ENCODE assay signal across 16 mouse cellular contexts in genomic region chr1:132145973-132146685, GRCm38 (mm10). TPM values are rescaled to one million over a fixed set of nuclear protein-coding genes. Genes with fewer than 3 reads are reported as not detected.
DNase-seq lines count a peak whose midpoint lies in the region; ATAC-seq and TF ChIP-seq lines count a peak whose summit lies in the region.
"Had no signal": no experiment of that assay in that cellular context is flagged by ENCODE, and none has a peak within 500 bp of the region (broad histone marks: within the 10 kb centered on the region; RNA-seq: fewer than 3 reads in every experiment).

No protein-coding gene starts in this region.

- no peak overlapping the region for H3K27ac ChIP-seq in kidney, embryonic 16.5 days (ENCODE audit: low read length)
- H3K27ac ChIP-seq in hindbrain, embryonic 12.5 days = no peak overlapping the region
- no peak overlapping the region for H3K27ac ChIP-seq in hindbrain, embryonic 13.5 days
- H3K27ac ChIP-seq: forebrain, embryonic 13.5 days; heart, embryonic 10.5 days; intestine, embryonic 15.5 days; neural tube, embryonic 12.5 days had no signal

- no peaks in the 10 kb centered on the region for H3K36me3 ChIP-seq in kidney, embryonic 16.5 days (ENCODE audit: insufficient read depth, low read length)
- H3K36me3 ChIP-seq in C2C12 (ENCODE audit: control insufficient read depth, insufficient read depth) = no peaks in the 10 kb centered on the region
- no peaks in the 10 kb centered on the region for H3K36me3 ChIP-seq in hindbrain, embryonic 12.5 days
- H3K36me3 ChIP-seq in hindbrain, embryonic 13.5 days = no peaks in the 10 kb centered on the region
- H3K36me3 ChIP-seq: heart, embryonic 10.5 days; intestine, embryonic 15.5 days; neural tube, embryonic 12.5 days had no signal

- TF ChIP-seq CTCF in C2C12 (IDR thresholded peaks at IDR 0.05; ENCODE audit: control insufficient read depth, insufficient read depth, insufficient read length) = no peak

- DNase-seq in kidney, adult 18-20 months = peak; percentile 60
- peak; percentile 99 for DNase-seq in gonadal fat pad, adult 2 months (ENCODE audit: low read depth)
- peak; percentile 69 for DNase-seq in lung, postnatal 10 days
- no peak for DNase-seq in embryo, embryonic 10 days (ENCODE audit: low spot score)
- DNase-seq: cerebellum, postnatal 36 days; gastrocnemius, postnatal 14 days had no signal

- no peak for ATAC-seq in kidney, embryonic 16.5 days (ENCODE audit: low FRiP score, low TSS enrichment)
- ATAC-seq in hindbrain, embryonic 12.5 days (ENCODE audit: low FRiP score) = no peak
- no peak for ATAC-seq in hindbrain, embryonic 13.5 days (ENCODE audit: low FRiP score)
- ATAC-seq: activated CD4-positive, CD25-positive, alpha-beta regulatory T cell, adult 4 months; forebrain, embryonic 13.5 days; intestine, embryonic 15.5 days had no signal

- H3ac ChIP-seq in C2C12 (ENCODE audit: control insufficient read depth, insufficient read length, low read depth) = no peak overlapping the region

- no peaks in the 10 kb centered on the region for H3K79me3 ChIP-seq in C2C12 (ENCODE audit: low read depth)

- H3K27me3 ChIP-seq in kidney, embryonic 16.5 days (ENCODE audit: insufficient read depth, low read length) = no peaks in the 10 kb centered on the region
- H3K27me3 ChIP-seq in C2C12 (ENCODE audit: control insufficient read depth, insufficient read depth, insufficient read length) = no peaks in the 10 kb centered on the region
- 0 out of 2 replicates have a peak, but pooled peaks cover 7% of the 10 kb centered on the region for H3K27me3 ChIP-seq in hindbrain, embryonic 12.5 days
- H3K27me3 ChIP-seq in hindbrain, embryonic 13.5 days = peaks cover 6% of the 10 kb centered on the region; the same call in 1 of the 2 replicates
- H3K27me3 ChIP-seq: forebrain, embryonic 13.5 days; neural tube, embryonic 12.5 days had no signal

- H3K9me3 ChIP-seq in kidney, embryonic 16.5 days (ENCODE audit: low read length) = no peaks in the 10 kb centered on the region
- no peaks in the 10 kb centered on the region for H3K9me3 ChIP-seq in hindbrain, embryonic 12.5 days (replicated peaks)
- H3K9me3 ChIP-seq in hindbrain, embryonic 13.5 days = no peaks in the 10 kb centered on the region
- H3K9me3 ChIP-seq: forebrain, embryonic 13.5 days; heart, embryonic 10.5 days; intestine, embryonic 15.5 days; neural tube, embryonic 12.5 days had no signal

- no peaks in the 10 kb centered on the region for H3K79me2 ChIP-seq in C2C12 (ENCODE audit: control insufficient read depth, insufficient read depth)

- H3K4me1 ChIP-seq in kidney, embryonic 16.5 days (ENCODE audit: insufficient read depth, low read length) = peaks cover 11% of the 10 kb centered on the region
- H3K4me1 ChIP-seq in hindbrain, embryonic 12.5 days = peaks cover 14% of the 10 kb centered on the region
- peaks cover 29% of the 10 kb centered on the region for H3K4me1 ChIP-seq in hindbrain, embryonic 13.5 days (replicated peaks)

- H3K4me3 ChIP-seq in kidney, embryonic 16.5 days (ENCODE audit: low read length) = no peak overlapping the region
- H3K4me3 ChIP-seq in C2C12 (ENCODE audit: insufficient read depth, poor library complexity, severe bottlenecking) = no peak overlapping the region
- no peak overlapping the region for H3K4me3 ChIP-seq in hindbrain, embryonic 12.5 days
- H3K4me3 ChIP-seq in hindbrain, embryonic 13.5 days = no peak overlapping the region
- H3K4me3 ChIP-seq: forebrain, embryonic 13.5 days; heart, embryonic 10.5 days; intestine, embryonic 15.5 days; neural tube, embryonic 12.5 days had no signal

- H3K4me2 ChIP-seq in kidney, embryonic 16.5 days (replicated peaks; ENCODE audit: low read depth, low read length) = no peak overlapping the region
- H3K4me2 ChIP-seq in hindbrain, embryonic 12.5 days (replicated peaks) = no peak overlapping the region
- no peak overlapping the region for H3K4me2 ChIP-seq in hindbrain, embryonic 13.5 days
- H3K4me2 ChIP-seq: forebrain, embryonic 13.5 days; intestine, embryonic 15.5 days; liver, embryonic 11.5 days; neural tube, embryonic 12.5 days had no signal

- H3K9ac ChIP-seq in kidney, embryonic 16.5 days (replicated peaks; ENCODE audit: low read length) = no peak overlapping the region
- no peak overlapping the region for H3K9ac ChIP-seq in hindbrain, embryonic 12.5 days
- no peak overlapping the region for H3K9ac ChIP-seq in hindbrain, embryonic 13.5 days
- H3K9ac ChIP-seq: forebrain, embryonic 13.5 days; intestine, embryonic 15.5 days; neural tube, embryonic 12.5 days had no signal

- WGBS in kidney, embryonic 16.5 days = 86% methylated on average over 8 of the region's 8 CpGs
- 85% methylated on average over 8 of the region's 8 CpGs for WGBS in hindbrain, embryonic 12.5 days
- 91% methylated on average over 8 of the region's 8 CpGs for WGBS in hindbrain, embryonic 13.5 days

TF ChIP-seq in C2C12, 6 proteins besides CTCF, POLR2A, EP300 and RAD21:
- TF ChIP-seq CEBPB (IDR thresholded peaks at IDR 0.05; ENCODE audit: low read depth) = peak; percentile 13
- peak; percentile 58 for TF ChIP-seq USF1 (IDR thresholded peaks at IDR 0.05; ENCODE audit: low read depth)
- TF ChIP-seq MYOD1 (IDR thresholded peaks at IDR 0.05; ENCODE audit: control insufficient read depth, insufficient read length, low read depth) = no peak

RNA-seq across cellular contexts. Expression of gene Cdk18, which starts 6.6 kb away (rescaled TPM):
- polyA plus RNA-seq in kidney, embryonic 16.5 days (2015; fragmentation: Nextera tagmentation; extraction: Ambion mirVana) = 9.0 and 9.3 TPM in 2 replicates
- 40.2 TPM for polyA plus RNA-seq in C2C12 (2012; fragmentation: generic; extraction: Trizol)
- 10.3 and 10.4 TPM in 2 replicates for polyA plus RNA-seq in gonadal fat pad, adult 2 months (2012; rRNA removed)
- 0.99 and 1.4 TPM in 2 replicates for polyA plus RNA-seq in hindbrain, embryonic 12.5 days (2016; fragmentation: Nextera tagmentation; extraction: Ambion mirVana)
- polyA plus RNA-seq in hindbrain, embryonic 13.5 days (2015; fragmentation: Nextera tagmentation; extraction: Ambion mirVana) = 0.31 and 0.32 TPM in 2 replicates
- polyA plus RNA-seq: activated CD4-positive, CD25-positive, alpha-beta regulatory T cell, adult 4 months had no signal

RNA-seq across cellular contexts. Expression of gene Lemd1, which starts 45.1 kb away (rescaled TPM):
- polyA plus RNA-seq in kidney, embryonic 16.5 days (2015; fragmentation: Nextera tagmentation; extraction: Ambion mirVana) = 0.21 and 0.32 TPM in 2 replicates
- polyA plus RNA-seq in C2C12 (2012; fragmentation: generic; extraction: Trizol) = 0.14 TPM
- 1.1 and 1.4 TPM in 2 replicates for polyA plus RNA-seq in gonadal fat pad, adult 2 months (2012; rRNA removed)
- polyA plus RNA-seq in hindbrain, embryonic 12.5 days (2016; fragmentation: Nextera tagmentation; extraction: Ambion mirVana) = 10.8 and 12.7 TPM in 2 replicates
- 24.8 and 25.7 TPM in 2 replicates for polyA plus RNA-seq in hindbrain, embryonic 13.5 days (2015; fragmentation: Nextera tagmentation; extraction: Ambion mirVana)
- polyA plus RNA-seq: activated CD4-positive, CD25-positive, alpha-beta regulatory T cell, adult 4 months had no signal

RNA-seq across cellular contexts. Expression of gene AC124108.1, which starts 45.1 kb away (rescaled TPM):
- 0.10 and 0.13 TPM in 2 replicates for polyA plus RNA-seq in kidney, embryonic 16.5 days (2015; fragmentation: Nextera tagmentation; extraction: Ambion mirVana)
- polyA plus RNA-seq in C2C12 (2012; fragmentation: generic; extraction: Trizol) = 0.01 TPM
- 0.53 and 0.96 TPM in 2 replicates for polyA plus RNA-seq in gonadal fat pad, adult 2 months (2012; rRNA removed)
- polyA plus RNA-seq in hindbrain, embryonic 12.5 days (2016; fragmentation: Nextera tagmentation; extraction: Ambion mirVana) = 3.6 and 4.1 TPM in 2 replicates
- 4.2 and 4.8 TPM in 2 replicates for polyA plus RNA-seq in hindbrain, embryonic 13.5 days (2015; fragmentation: Nextera tagmentation; extraction: Ambion mirVana)
- polyA plus RNA-seq: activated CD4-positive, CD25-positive, alpha-beta regulatory T cell, adult 4 months; heart, embryonic 10.5 days had no signal
